Mouse (Mus musculus): ENCODE measurements around the gene Mc1r. TPM values are rescaled to one million over a fixed set of nuclear protein-coding genes. Genes with fewer than 3 reads are reported as not detected.

Gene Mc1r
- polyA plus RNA-seq, 1 experiment from 2014 or later = not detected

- Histone ChIP-seq H3K4me3 (no peak overlapping the region), H3K4me2 (no peak overlapping the region), H3K4me1 (no peaks in the 10 kb centered on the region), H3K27me3 (no peaks in the 10 kb centered on the region), H3K9me3 (no peaks in the 10 kb centered on the region), H3K9ac (no peak overlapping the region), H3K27ac (no peak overlapping the region), H3K36me3 (peaks cover 33% of the 10 kb centered on the region)
- 92% methylated on average over 6 of the region's 6 CpGs for WGBS
- no peak for ATAC-seq (ENCODE audit: borderline replicate concordance, extremely low read depth, low FRiP score, low TSS enrichment)
Observed at GRCm38 (mm10) chr8:123454559-123454958, 47.7 kb downstream of the Mc1r start.

Other genes starting within 250 kb of the Mc1r start
- 16.8 and 16.9 TPM in 2 replicates for gene Sult5a1, start 248.8 kb upstream of the Mc1r start, polyA plus RNA-seq (2015; fragmentation: Nextera tagmentation; extraction: Ambion mirVana)
- 4.5 and 6.1 TPM in 2 replicates for gene Dpep1, start 220.9 kb upstream of the Mc1r start, polyA plus RNA-seq (2015; fragmentation: Nextera tagmentation; extraction: Ambion mirVana)
- gene Chmp1a, start 194.3 kb upstream of the Mc1r start, polyA plus RNA-seq (2015; fragmentation: Nextera tagmentation; extraction: Ambion mirVana) = 135 and 141 TPM in 2 replicates
- gene Spata33, start 194.3 kb upstream of the Mc1r start, polyA plus RNA-seq (2015; fragmentation: Nextera tagmentation; extraction: Ambion mirVana) = 4.9 and 5.5 TPM in 2 replicates
- gene Cdk10, start 182.3 kb upstream of the Mc1r start, polyA plus RNA-seq (2015; fragmentation: Nextera tagmentation; extraction: Ambion mirVana) = 30.0 and 32.1 TPM in 2 replicates
- gene Spata2l, start 170.9 kb upstream of the Mc1r start, polyA plus RNA-seq (2015; fragmentation: Nextera tagmentation; extraction: Ambion mirVana) = 4.6 and 4.8 TPM in 2 replicates
- 19.4 and 21.6 TPM in 2 replicates for gene Zfp276, start 152.9 kb upstream of the Mc1r start, polyA plus RNA-seq (2015; fragmentation: Nextera tagmentation; extraction: Ambion mirVana)
- gene Vps9d1, start 152.8 kb upstream of the Mc1r start, polyA plus RNA-seq (2015; fragmentation: Nextera tagmentation; extraction: Ambion mirVana) = 21.9 and 24.6 TPM in 2 replicates
- gene Fanca, start 88.5 kb upstream of the Mc1r start, polyA plus RNA-seq (2015; fragmentation: Nextera tagmentation; extraction: Ambion mirVana) = 29.0 and 30.0 TPM in 2 replicates
- gene Spire2, start 74.4 kb upstream of the Mc1r start, polyA plus RNA-seq (2015; fragmentation: Nextera tagmentation; extraction: Ambion mirVana) = 1.3 and 1.4 TPM in 2 replicates
- gene Tcf25, start 33.4 kb upstream of the Mc1r start, polyA plus RNA-seq (2015; fragmentation: Nextera tagmentation; extraction: Ambion mirVana) = 143 and 162 TPM in 2 replicates
- 4.6 and 11.4 TPM in 2 replicates for gene Tubb3, start 4.3 kb downstream of the Mc1r start, polyA plus RNA-seq (2015; fragmentation: Nextera tagmentation; extraction: Ambion mirVana)
- 29.7 and 31.1 TPM in 2 replicates for gene Def8, start 16.4 kb downstream of the Mc1r start, polyA plus RNA-seq (2015; fragmentation: Nextera tagmentation; extraction: Ambion mirVana)
- 48.2 and 50.5 TPM in 2 replicates for gene Afg3l1, start 70.8 kb downstream of the Mc1r start, polyA plus RNA-seq (2015; fragmentation: Nextera tagmentation; extraction: Ambion mirVana)
- gene Dbndd1, start 108.4 kb downstream of the Mc1r start, polyA plus RNA-seq (2015; fragmentation: Nextera tagmentation; extraction: Ambion mirVana) = 1.9 and 2.4 TPM in 2 replicates
- gene Gas8, start 111.7 kb downstream of the Mc1r start, polyA plus RNA-seq (2015; fragmentation: Nextera tagmentation; extraction: Ambion mirVana) = 27.6 and 29.8 TPM in 2 replicates
- 7.9 and 9.3 TPM in 2 replicates for gene Rhou, start 246.8 kb downstream of the Mc1r start, polyA plus RNA-seq (2015; fragmentation: Nextera tagmentation; extraction: Ambion mirVana)